Mouse (Mus musculus): ENCODE results near the gene Fdxr. TPM values are rescaled to one million over a fixed set of nuclear protein-coding genes. Genes with fewer than 3 reads are reported as not detected.

Gene Fdxr
- total RNA-seq, 2 experiments from 2014 or later = 5.0 to 5.7 TPM

- DNase-seq = no peak
Measured at GRCm38 (mm10) chr11:115269330-115270066, 7.4 kb downstream of the Fdxr start.

- no peak for DNase-seq
Measured at GRCm38 (mm10) chr11:115267958-115268357, 8.9 kb downstream of the Fdxr start.

- no peak for DNase-seq
Measured at GRCm38 (mm10) chr11:115267061-115267883, 9.6 kb downstream of the Fdxr start, which contains the start of gene Grin2c. Grin2c (minus strand) TSS chr11:115267243.

- DNase-seq = no peak
Measured at GRCm38 (mm10) chr11:115266400-115266778, 10.5 kb downstream of the Fdxr start.

GRCm38 (mm10) chr11:115265771-115266399 lies 11.0 kb downstream of the Fdxr start:
- DNase-seq = no peak

- DNase-seq = peak; percentile 46
Measured at GRCm38 (mm10) chr11:115264862-115265668, 11.8 kb downstream of the Fdxr start.

- no peak for DNase-seq
Measured at GRCm38 (mm10) chr11:115264136-115264861, 12.6 kb downstream of the Fdxr start.

- no peak for DNase-seq
Measured at GRCm38 (mm10) chr11:115262954-115263353, 13.9 kb downstream of the Fdxr start.

GRCm38 (mm10) chr11:115259134-115259533 lies 17.7 kb downstream of the Fdxr start:
- no peak for DNase-seq

- no peak for DNase-seq
Measured at GRCm38 (mm10) chr11:115257775-115258510, 18.9 kb downstream of the Fdxr start.

GRCm38 (mm10) chr11:115251258-115251657 lies 25.6 kb downstream of the Fdxr start:
- DNase-seq = no peak

GRCm38 (mm10) chr11:115250405-115251090 lies 26.3 kb downstream of the Fdxr start:
- DNase-seq = no peak

- no peak for DNase-seq
Measured at GRCm38 (mm10) chr11:115249721-115250404, 27.0 kb downstream of the Fdxr start.

GRCm38 (mm10) chr11:115247945-115248344 lies 28.9 kb downstream of the Fdxr start:
- no peak for DNase-seq

GRCm38 (mm10) chr11:115247240-115247639 lies 29.6 kb downstream of the Fdxr start:
- no peak for DNase-seq

- DNase-seq = no peak
Measured at GRCm38 (mm10) chr11:115246386-115246785, 30.5 kb downstream of the Fdxr start.

GRCm38 (mm10) chr11:115244840-115245239 lies 32.0 kb downstream of the Fdxr start:
- no peak for DNase-seq

- no peak for DNase-seq
Measured at GRCm38 (mm10) chr11:115243783-115244182, 33.1 kb downstream of the Fdxr start.

GRCm38 (mm10) chr11:115242746-115243145 lies 34.1 kb downstream of the Fdxr start:
- DNase-seq = no peak
